Mouse (Mus musculus) liver, adult 2 months (tissue): ENCODE results near the gene Gm26620. TPM values are rescaled to one million over a fixed set of nuclear protein-coding genes. Genes with fewer than 3 reads are reported as not detected.

Experiments
- DNase-seq: peaks from one replicate; pipeline ENCODE4 v3.0.0-alpha.2; 2011; ENCODE audit warnings: low read depth, low spot score; ENCODE audit errors: extremely low read depth
- H3K27ac ChIP-seq: fragments of 200-500 bp; replicated peaks from 2 replicates; pipeline ENCODE4 v1.5.1; 2012; ENCODE audit warnings: low read depth, mild to moderate bottlenecking, control low read depth, inconsistent platforms, low read length; ENCODE audit not compliant: insufficient read depth
- H3K27me3 ChIP-seq: fragments of 200-500 bp; 2 replicates; pipeline ENCODE4 v1.6.1; 2012; ENCODE audit warnings: mild to moderate bottlenecking, moderate library complexity, low read length, inconsistent platforms; ENCODE audit not compliant: control insufficient read depth, insufficient read depth
- H3K36me3 ChIP-seq: fragments of 200-500 bp; 2 replicates; pipeline ENCODE4 v1.6.1; 2012; ENCODE audit warnings: low read length, inconsistent platforms; ENCODE audit not compliant: control insufficient read depth, insufficient read depth
- H3K4me1 ChIP-seq: fragments of 200-500 bp; 2 replicates; pipeline ENCODE4 v1.6.1; 2011; ENCODE audit warnings: low read length; ENCODE audit not compliant: control insufficient read depth, insufficient read depth
- H3K4me3 ChIP-seq: fragments of 200-500 bp; 2 replicates; pipeline ENCODE4 v1.5.1; 2011; ENCODE audit warnings: low read depth, mild to moderate bottlenecking, control low read depth, low read length, moderate library complexity; ENCODE audit not compliant: insufficient read depth
- H3K79me2 ChIP-seq: fragments of 200-500 bp; 2 replicates; pipeline ENCODE4 v1.6.1; 2012; ENCODE audit warnings: inconsistent platforms, mild to moderate bottlenecking, low read length, moderate library complexity; ENCODE audit not compliant: control insufficient read depth, insufficient read depth
- H3K9ac ChIP-seq: fragments of 200-500 bp; 2 replicates; pipeline ENCODE4 v1.6.1; 2012; ENCODE audit warnings: low read depth, mild to moderate bottlenecking, control low read depth, inconsistent platforms, low read length
- CTCF ChIP-seq: fragments of 200-500 bp; IDR thresholded peaks from 2 replicates; pipeline ENCODE4 v1.5.1; 2011; ENCODE audit warnings: low read depth, low read length, control low read depth
- POLR2A ChIP-seq: fragments of 200-500 bp; IDR thresholded peaks from 2 replicates; pipeline ENCODE4 v1.6.1; 2011; ENCODE audit warnings: low read length, control low read depth; ENCODE audit not compliant: insufficient read depth; ENCODE audit errors: extremely low read depth
- WGBS: fragments of 180-500 bp; shearing (Covaris S2); methylation state at CpG from one replicate; pipeline ENCODE4 v1.1.7; 2018; 5-methylcytosine and 5-hydroxymethylcytosine counted together
- polyA plus RNA-seq: library from polyadenylated mRNA; depleted of rRNA; stranded (reverse); fragments of >200 nt; gene quantifications from 2 replicates; pipeline ENCODE4 v1.2.3, GENCODE M21; 2012
- total RNA-seq: library from RNA; depleted of rRNA; stranded (reverse); fragments of >200 nt; gene quantifications from 2 replicates; pipeline ENCODE4 v1.2.3, GENCODE M21; 2014

The Gm26620 gene
- total and polyA plus RNA-seq, 2 experiments = 0.59 to 0.74 TPM

- peaks cover 39% of the 10 kb centered on the region for H3K36me3 ChIP-seq
- no peak overlapping the region for H3K4me3 ChIP-seq
- no peaks in the 10 kb centered on the region for H3K27me3 ChIP-seq
- H3K79me2 ChIP-seq = peaks cover 4% of the 10 kb centered on the region; the same call in 1 of the 2 replicates
- DNase-seq = no peak
- TF ChIP-seq CTCF (no peak), POLR2A (no peak)
- no peak overlapping the region for H3K9ac ChIP-seq
- WGBS = 94% methylated on average over 23 of the region's 23 CpGs
- H3K4me1 ChIP-seq = no peaks in the 10 kb centered on the region
- H3K27ac ChIP-seq = no peak overlapping the region
These were observed 33.9 kb upstream of the Gm26620 start for GRCm38 (mm10) chr1:170850637-170851624.

GRCm38 (mm10) chr1:170853604-170854003 is 31.3 kb upstream of the Gm26620 start:
- Histone ChIP-seq H3K27ac (no peak overlapping the region), H3K4me3 (no peak overlapping the region), H3K4me1 (no peaks in the 10 kb centered on the region), H3K27me3 (no peaks in the 10 kb centered on the region), H3K9ac (no peak overlapping the region), H3K36me3 (peaks cover 34% of the 10 kb centered on the region), H3K79me2 (peaks cover 14% of the 10 kb centered on the region; the same call in 1 of the 2 replicates)
- TF ChIP-seq POLR2A = no peak
- no peak for TF ChIP-seq CTCF
- peak; percentile 29 for DNase-seq
- WGBS = 91% methylated on average over 3 of the region's 3 CpGs

GRCm38 (mm10) chr1:170855056-170855760 is 29.7 kb upstream of the Gm26620 start:
- Histone ChIP-seq H3K4me1 (no peaks in the 10 kb centered on the region), H3K4me3 (no peak overlapping the region), H3K36me3 (peaks cover 25% of the 10 kb centered on the region), H3K79me2 (peaks cover 19% of the 10 kb centered on the region; the same call in 1 of the 2 replicates), H3K27ac (no peak overlapping the region), H3K9ac (no peak overlapping the region), H3K27me3 (no peaks in the 10 kb centered on the region)
- no peak for TF ChIP-seq POLR2A
- TF ChIP-seq CTCF = no peak
- DNase-seq = no peak
- WGBS = 88% methylated on average over 13 of the region's 13 CpGs

- WGBS = 93% methylated on average over 2 of the region's 2 CpGs
- no peak for TF ChIP-seq CTCF
- TF ChIP-seq POLR2A = no peak
- H3K27me3 ChIP-seq = no peaks in the 10 kb centered on the region
- no peak overlapping the region for H3K9ac ChIP-seq
- no peak overlapping the region for H3K27ac ChIP-seq
- H3K36me3 ChIP-seq = peaks cover 12% of the 10 kb centered on the region
- peaks cover 2% of the 10 kb centered on the region; the same call in 1 of the 2 replicates for H3K4me1 ChIP-seq
- H3K79me2 ChIP-seq = peaks cover 26% of the 10 kb centered on the region; the same call in 1 of the 2 replicates
- no peak for DNase-seq
- H3K4me3 ChIP-seq = no peak overlapping the region
These were observed 27.5 kb upstream of the Gm26620 start for GRCm38 (mm10) chr1:170857369-170857768.

- Histone ChIP-seq H3K27me3 (no peaks in the 10 kb centered on the region), H3K36me3 (peaks cover 5% of the 10 kb centered on the region; the same call in 1 of the 2 replicates), H3K79me2 (peaks cover 33% of the 10 kb centered on the region; the same call in 1 of the 2 replicates), H3K4me3 (no peak overlapping the region), H3K27ac (no peak overlapping the region), H3K4me1 (peaks cover 11% of the 10 kb centered on the region), H3K9ac (no peak overlapping the region)
- DNase-seq = no peak
- WGBS = 77% methylated on average over 2 of the region's 2 CpGs
- no peak for TF ChIP-seq POLR2A
These were observed 26.0 kb upstream of the Gm26620 start for GRCm38 (mm10) chr1:170858872-170859271.
